ENCODE assay signal across 8 mouse cellular contexts in the genomic region with DNA sequence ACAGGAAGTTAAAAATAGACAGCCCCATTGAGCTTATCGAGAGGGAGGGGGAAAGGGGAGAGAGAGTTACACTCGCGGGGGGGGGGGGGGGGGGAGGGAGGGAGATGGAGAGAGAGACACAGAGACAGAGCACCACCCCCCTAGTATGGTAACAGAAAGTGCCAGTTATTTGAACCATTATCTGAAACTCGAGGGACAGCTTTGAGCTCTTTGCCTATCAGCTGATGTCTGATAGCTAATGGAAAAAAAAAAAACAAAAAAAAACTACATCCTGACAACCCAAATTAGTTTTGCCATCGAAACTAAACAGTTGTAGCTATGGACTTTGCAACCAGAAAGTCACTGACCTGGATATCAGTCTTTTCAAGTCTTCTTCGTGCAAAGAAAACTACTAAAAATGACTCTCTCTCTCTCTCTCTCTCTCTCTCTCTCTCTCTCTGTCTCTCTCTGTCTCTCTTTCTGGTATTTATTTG. TPM values are rescaled to one million over a fixed set of nuclear protein-coding genes. Genes with fewer than 3 reads are reported as not detected.
DNase-seq lines count a peak whose midpoint lies in the region; ATAC-seq and TF ChIP-seq lines count a peak whose summit lies in the region.

A gene (minus strand): TSS at position 4 of the 473 bp plus-strand sequence.

- peak within 1 kb of the TSS; percentile 34 for H3K4me3 ChIP-seq in embryonic facial prominence, embryonic 11.5 days (ENCODE audit: low read depth, low read length)
- peak within 1 kb of the TSS; percentile 38 for H3K4me3 ChIP-seq in limb, embryonic 14.5 days (replicated peaks; ENCODE audit: low read length)
- peak within 1 kb of the TSS; percentile 64 for H3K4me3 ChIP-seq in stomach, embryonic 16.5 days (replicated peaks; ENCODE audit: low read length)

- H3K27ac ChIP-seq in embryonic facial prominence, embryonic 11.5 days (replicated peaks; ENCODE audit: low read depth, low read length): no peak within 1 kb of the TSS; the same call in 1 of the 2 replicates
- 0 out of 2 replicates have a peak within 1 kb of the TSS, but pooled peaks have one; percentile 35 for H3K27ac ChIP-seq in limb, embryonic 14.5 days (replicated peaks; ENCODE audit: low read depth, low read length)
- peak within 1 kb of the TSS; percentile 75 for H3K27ac ChIP-seq in stomach, embryonic 16.5 days (ENCODE audit: low read length)

- H3K36me3 ChIP-seq in embryonic facial prominence, embryonic 11.5 days (replicated peaks; ENCODE audit: control insufficient read depth, insufficient read depth, low read depth, low read length): no peaks in the 10 kb centered on the region
- H3K36me3 ChIP-seq in limb, embryonic 14.5 days (ENCODE audit: control insufficient read depth, insufficient read depth, low read length): no peaks in the 10 kb centered on the region
- no peaks in the 10 kb centered on the region for H3K36me3 ChIP-seq in stomach, embryonic 16.5 days (ENCODE audit: control insufficient read depth, insufficient read depth, low read length)

- peak within 1 kb of the TSS; percentile 51 for H3K9ac ChIP-seq in embryonic facial prominence, embryonic 11.5 days (replicated peaks; ENCODE audit: low read length)
- peak within 1 kb of the TSS; percentile 72 for H3K9ac ChIP-seq in limb, embryonic 14.5 days (ENCODE audit: low read depth, low read length, severe bottlenecking)
- peak within 1 kb of the TSS; percentile 81 for H3K9ac ChIP-seq in stomach, embryonic 16.5 days (ENCODE audit: low read length)

- no peaks in the 10 kb centered on the region; the same call in 1 of the 2 replicates for H3K4me1 ChIP-seq in embryonic facial prominence, embryonic 11.5 days (ENCODE audit: control insufficient read depth, insufficient read depth, low read length)
- H3K4me1 ChIP-seq in limb, embryonic 14.5 days (ENCODE audit: control insufficient read depth, insufficient read depth, low read length): peaks cover 16% of the 10 kb centered on the region
- peaks cover 28% of the 10 kb centered on the region for H3K4me1 ChIP-seq in stomach, embryonic 16.5 days (ENCODE audit: control insufficient read depth, insufficient read depth, low read length)

- peak within 1 kb of the TSS; percentile 68 for H3K4me2 ChIP-seq in embryonic facial prominence, embryonic 11.5 days (ENCODE audit: low read depth, low read length)
- peak within 1 kb of the TSS; percentile 85 for H3K4me2 ChIP-seq in limb, embryonic 14.5 days (replicated peaks; ENCODE audit: low read depth, low read length, severe bottlenecking)
- peak within 1 kb of the TSS; percentile 91 for H3K4me2 ChIP-seq in stomach, embryonic 16.5 days (ENCODE audit: low read depth, low read length)

- no peak for TF ChIP-seq POLR2A in limb, embryonic 14.5 days (IDR thresholded peaks at IDR 0.05; ENCODE audit: borderline replicate concordance, extremely low read depth, insufficient read depth, insufficient read length)

- no peaks in the 10 kb centered on the region for H3K27me3 ChIP-seq in embryonic facial prominence, embryonic 11.5 days (ENCODE audit: control insufficient read depth, insufficient read depth, low read length)
- H3K27me3 ChIP-seq in limb, embryonic 14.5 days (ENCODE audit: control insufficient read depth, insufficient read depth, low read length): no peaks in the 10 kb centered on the region
- H3K27me3 ChIP-seq in stomach, embryonic 16.5 days (ENCODE audit: control insufficient read depth, insufficient read depth, low read length): no peaks in the 10 kb centered on the region

- 7% methylated on average over 3 of the region's 6 CpGs for WGBS in embryonic facial prominence, embryonic 11.5 days
- 10% methylated on average over 6 of the region's 6 CpGs for WGBS in limb, embryonic 14.5 days
- 3% methylated on average over 4 of the region's 6 CpGs for WGBS in stomach, embryonic 16.5 days

- DNase-seq in layer of hippocampus, adult 18-20 months (ENCODE audit: low spot score in 2 of 2): no peak
- DNase-seq in layer of hippocampus, adult 9-10 months (ENCODE audit: low spot score): no peak
- no peak for DNase-seq in embryonic facial prominence, embryonic 11.5 days (ENCODE audit: low spot score)
- DNase-seq in heart, postnatal 14 days: no peak
- DNase-seq in limb, embryonic 14.5 days (ENCODE audit: low spot score): no peak
- no peak for DNase-seq in urinary bladder, postnatal 25 days (ENCODE audit: low spot score)
- DNase-seq in kidney, adult 11 months: no peak

- ATAC-seq in embryonic facial prominence, embryonic 11.5 days (replicated peaks; ENCODE audit: insufficient number of reproducible peaks, low FRiP score, low TSS enrichment, low read depth): no peak
- no peak for ATAC-seq in limb, embryonic 14.5 days (ENCODE audit: low FRiP score, low read depth)
- ATAC-seq in stomach, embryonic 16.5 days (ENCODE audit: insufficient read depth, low FRiP score): no peak

- no peaks in the 10 kb centered on the region for H3K9me3 ChIP-seq in embryonic facial prominence, embryonic 11.5 days (replicated peaks; ENCODE audit: control insufficient read depth, low read length)
- no peaks in the 10 kb centered on the region for H3K9me3 ChIP-seq in limb, embryonic 14.5 days (ENCODE audit: control insufficient read depth, low read length)
- no peaks in the 10 kb centered on the region for H3K9me3 ChIP-seq in stomach, embryonic 16.5 days (replicated peaks; ENCODE audit: control insufficient read depth, low read length)

- intact Hi-C loops in heart, postnatal 14 days (cut with DNase I): loop anchor here (5.0 kb wide), 1 partner anchor 43 kb away; no protein-coding TSS in a partner anchor

RNA-seq across cellular contexts. Expression of the gene that starts here (rescaled TPM):
- 10 to 100 TPM; 18.4 to 23.0 TPM for total RNA-seq in layer of hippocampus, adult 18-20 months (2021)
- 4.5 and 5.6 TPM in 2 replicates for polyA plus RNA-seq in embryonic facial prominence, embryonic 11.5 days (2014; fragmentation: Nextera tagmentation; extraction: Ambion mirVana)
- total RNA-seq in heart, postnatal 14 days (2021): 100 to 1,000 TPM; 213 to 231 TPM
- polyA plus RNA-seq in limb, embryonic 14.5 days (2012; rRNA removed): 8.9 TPM in 2 replicates
- 14.5 and 15.3 TPM in 2 replicates for polyA plus RNA-seq in limb, embryonic 14.5 days (2014; fragmentation: Nextera tagmentation; extraction: Ambion mirVana)
- polyA plus RNA-seq in stomach, embryonic 16.5 days (2015; fragmentation: Nextera tagmentation; extraction: Ambion mirVana): 12.1 and 12.9 TPM in 2 replicates

Comparison
In these comparisons a context has a peak if more than half of its experiments do, and no peak if none do; other contexts are left out.
1. RNA of the gene that starts here (total RNA-seq): 213 to 231 TPM in heart, postnatal 14 days; 18.4 to 23.0 TPM in layer of hippocampus, adult 18-20 months; every median in the first group is over 4 times any median in the second.
2. Peak in every context shown above with its lines, with median percentiles within 50 percentile points of each other: H3K4me2 ChIP-seq, H3K4me3 ChIP-seq and H3K9ac ChIP-seq.